Mouse (Mus musculus): Measurements from ENCODE around the gene Fam129b.

DNA sequence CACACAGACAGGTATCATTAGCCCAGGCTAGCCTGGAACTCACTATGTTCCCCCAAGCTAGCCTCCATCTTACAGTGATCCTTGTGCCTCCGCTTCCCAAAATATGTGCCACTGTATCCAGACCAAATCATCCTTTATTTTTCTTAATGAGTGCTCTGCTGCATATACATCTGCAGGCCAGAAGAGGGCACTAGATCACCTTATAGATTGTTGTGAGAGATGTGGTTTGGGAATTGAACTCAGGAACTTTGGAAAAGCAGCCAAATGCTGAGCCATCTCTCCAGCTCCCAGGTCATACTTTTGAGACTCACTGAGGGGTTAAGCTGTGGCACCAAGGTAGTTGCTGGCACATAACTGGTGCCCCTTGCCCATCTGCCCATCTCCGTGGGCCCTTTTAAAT lies 11.2 kb upstream of the Fam129b start:
- TF ChIP-seq CTCF (IDR thresholded peaks at IDR 0.05; ENCODE audit: low read depth, low read length) (peak; percentile 39), POLR2A (IDR thresholded peaks at IDR 0.05; ENCODE audit: extremely low read depth, insufficient read depth, low read length) (no peak)
